Mouse (Mus musculus) hindbrain, embryonic 13.5 days (tissue): Measurements from ENCODE around the gene Gm49322. TPM values are rescaled to one million over a fixed set of nuclear protein-coding genes. Genes with fewer than 3 reads are reported as not detected.

Experiments used
- ATAC-seq: fragments of 200-750 bp; cut with Nextera tagmentation; 2 replicates; pipeline ENCODE4 v1.8.0; 2017; ENCODE audit warnings: moderate TSS enrichment; ENCODE audit not compliant: low FRiP score
- H3K27ac ChIP-seq: fragments of 300-500 bp; sonication (generic); 2 replicates; pipeline ENCODE4 v1.5.1; 2015; ENCODE audit warnings: inconsistent platforms, mild to moderate bottlenecking, moderate library complexity
- H3K27me3 ChIP-seq: fragments of 300-500 bp; sonication (generic); 2 replicates; pipeline ENCODE4 v1.6.1; 2015; ENCODE audit warnings: mild to moderate bottlenecking, inconsistent platforms
- H3K36me3 ChIP-seq: fragments of 300-500 bp; sonication (generic); 2 replicates; pipeline ENCODE4 v1.6.1; 2015; ENCODE audit warnings: mild to moderate bottlenecking, inconsistent platforms
- H3K4me1 ChIP-seq: fragments of 300-500 bp; sonication (generic); replicated peaks from 2 replicates; pipeline ENCODE4 v1.6.1; 2015; ENCODE audit warnings: inconsistent platforms
- H3K4me2 ChIP-seq: fragments of 300-500 bp; sonication (generic); 2 replicates; pipeline ENCODE4 v1.6.1; 2015; ENCODE audit warnings: inconsistent platforms, mild to moderate bottlenecking, moderate library complexity
- H3K4me3 ChIP-seq: fragments of 300-500 bp; sonication (generic); 2 replicates; pipeline ENCODE4 v1.5.1; 2015; ENCODE audit warnings: mild to moderate bottlenecking, inconsistent platforms
- H3K9ac ChIP-seq: fragments of 300-500 bp; sonication (generic); 2 replicates; pipeline ENCODE4 v1.6.1; 2015; ENCODE audit warnings: mild to moderate bottlenecking, inconsistent platforms
- H3K9me3 ChIP-seq: fragments of 300-500 bp; sonication (generic); 2 replicates; pipeline ENCODE4 v1.6.1; 2016; ENCODE audit warnings: inconsistent platforms
- WGBS: fragments of 180-500 bp; shearing (Covaris S2); methylation state at CpG from one replicate; pipeline ENCODE4 v1.1.7; 2015; 5-methylcytosine and 5-hydroxymethylcytosine counted together
- polyA plus RNA-seq: library from polyadenylated mRNA; unstranded; fragments of >200 nt; fragmentation: Nextera tagmentation; extraction: Ambion mirVana; gene quantifications from 2 replicates; pipeline ENCODE4 v1.2.1, GENCODE M21; 2015

Gm49322 gene
- polyA plus RNA-seq, 1 experiment from 2014 or later: 3.1 TPM

- Histone ChIP-seq H3K9me3 (no peaks in the 10 kb centered on the region), H3K4me3 (no peak overlapping the region), H3K36me3 (no peaks in the 10 kb centered on the region), H3K9ac (peak overlapping the region; percentile 51), H3K27me3 (no peaks in the 10 kb centered on the region), H3K27ac (no peak overlapping the region), H3K4me1 (peaks cover 79% of the 10 kb centered on the region), H3K4me2 (peak overlapping the region; percentile 2; the same call in 1 of the 2 replicates)
- 58% methylated on average over 9 of the region's 9 CpGs for WGBS
- ATAC-seq: no peak
Measured at GRCm38 (mm10) chr10:80573944-80574343, 31.9 kb upstream of the Gm49322 start.

GRCm38 (mm10) chr10:80574896-80575295 is 30.9 kb upstream of the Gm49322 start:
- Histone ChIP-seq H3K4me1 (peaks cover 81% of the 10 kb centered on the region), H3K4me2 (peak overlapping the region; percentile 93), H3K4me3 (peak overlapping the region; percentile 77), H3K9ac (peak overlapping the region; percentile 86; the same call in 1 of the 2 replicates), H3K36me3 (no peaks in the 10 kb centered on the region), H3K9me3 (no peaks in the 10 kb centered on the region), H3K27ac (no peak overlapping the region), H3K27me3 (no peaks in the 10 kb centered on the region)
- ATAC-seq: no peak
- 85% methylated on average over 3 of the region's 3 CpGs for WGBS

- H3K27ac ChIP-seq: no peak overlapping the region
- H3K4me2 ChIP-seq: peak overlapping the region; percentile 93
- no peaks in the 10 kb centered on the region for H3K36me3 ChIP-seq
- H3K4me1 ChIP-seq: peaks cover 71% of the 10 kb centered on the region
- H3K9ac ChIP-seq: peak overlapping the region; percentile 86
- no peak for ATAC-seq
- H3K4me3 ChIP-seq: peak overlapping the region; percentile 77
- H3K27me3 ChIP-seq: no peaks in the 10 kb centered on the region
- 16% methylated on average over 17 of the region's 17 CpGs for WGBS
- H3K9me3 ChIP-seq: no peaks in the 10 kb centered on the region
Measured at GRCm38 (mm10) chr10:80575925-80576324, 29.9 kb upstream of the Gm49322 start.

GRCm38 (mm10) chr10:80576351-80577194 is 29.2 kb upstream of the Gm49322 start:
- Histone ChIP-seq H3K9me3 (no peaks in the 10 kb centered on the region), H3K27me3 (no peaks in the 10 kb centered on the region), H3K9ac (peak overlapping the region; percentile 86), H3K4me1 (peaks cover 65% of the 10 kb centered on the region), H3K27ac (peak overlapping the region; percentile 86), H3K4me2 (peak overlapping the region; percentile 93), H3K4me3 (peak overlapping the region; percentile 77), H3K36me3 (no peaks in the 10 kb centered on the region; the same call in 1 of the 2 replicates)
- ATAC-seq: peak; percentile 1; the same call in 1 of the 2 replicates
- under 1% methylated on average over 89 of the region's 96 CpGs for WGBS

- Histone ChIP-seq H3K27me3 (no peaks in the 10 kb centered on the region), H3K9ac (peak within 1 kb of the TSS; percentile 86), H3K27ac (peak within 1 kb of the TSS; percentile 86), H3K4me3 (peak within 1 kb of the TSS; percentile 77), H3K36me3 (peaks cover 6% of the 10 kb centered on the region), H3K9me3 (no peaks in the 10 kb centered on the region), H3K4me2 (peak within 1 kb of the TSS; percentile 93), H3K4me1 (peaks cover 58% of the 10 kb centered on the region)
- under 1% methylated on average over 68 of the region's 97 CpGs for WGBS
- peak; percentile 75 for ATAC-seq
Measured at GRCm38 (mm10) chr10:80577195-80578130, 28.4 kb upstream of the Gm49322 start, which contains the start of gene Klf16. Gene Klf16, minus strand, starts transcription at chr10:80577321.

GRCm38 (mm10) chr10:80578131-80578750 is 27.6 kb upstream of the Gm49322 start:
- peak; percentile 15; the same call in 1 of the 2 replicates for ATAC-seq
- WGBS: under 1% methylated on average over 29 of the region's 29 CpGs
- H3K4me1 ChIP-seq: peaks cover 51% of the 10 kb centered on the region

GRCm38 (mm10) chr10:80578911-80579310 is 26.9 kb upstream of the Gm49322 start:
- Histone ChIP-seq H3K4me3 (no peak overlapping the region), H3K9ac (no peak overlapping the region), H3K4me2 (no peak overlapping the region; the same call in 1 of the 2 replicates), H3K4me1 (peaks cover 45% of the 10 kb centered on the region), H3K9me3 (no peaks in the 10 kb centered on the region), H3K27me3 (no peaks in the 10 kb centered on the region), H3K27ac (no peak overlapping the region), H3K36me3 (peaks cover 16% of the 10 kb centered on the region)
- no peak for ATAC-seq
- 7% methylated on average over 8 of the region's 8 CpGs for WGBS

More at GRCm38 (mm10) chr10:80578131-80578750, 27.6 kb upstream of the Gm49322 start:
- peak overlapping the region; percentile 93 for H3K4me2 ChIP-seq
- H3K36me3 ChIP-seq: peaks cover 9% of the 10 kb centered on the region
- H3K27me3 ChIP-seq: no peaks in the 10 kb centered on the region
- peak overlapping the region; percentile 77 for H3K4me3 ChIP-seq
- H3K9me3 ChIP-seq: no peaks in the 10 kb centered on the region
- H3K27ac ChIP-seq: peak overlapping the region; percentile 86
- H3K9ac ChIP-seq: peak overlapping the region; percentile 86

- Histone ChIP-seq H3K9me3 (no peaks in the 10 kb centered on the region), H3K27me3 (no peaks in the 10 kb centered on the region), H3K36me3 (peaks cover 44% of the 10 kb centered on the region), H3K9ac (peak overlapping the region; percentile 8; the same call in 1 of the 2 replicates), H3K27ac (no peak overlapping the region), H3K4me3 (no peak overlapping the region), H3K4me1 (peaks cover 29% of the 10 kb centered on the region), H3K4me2 (no peak overlapping the region)
- WGBS: 82% methylated on average over 5 of the region's 5 CpGs
- no peak for ATAC-seq
Measured at GRCm38 (mm10) chr10:80583047-80583446, 22.8 kb upstream of the Gm49322 start.

- H3K4me3 ChIP-seq: no peak overlapping the region
- no peak overlapping the region for H3K9ac ChIP-seq
- H3K9me3 ChIP-seq: no peaks in the 10 kb centered on the region
- no peak overlapping the region for H3K4me2 ChIP-seq
- H3K36me3 ChIP-seq: peaks cover 44% of the 10 kb centered on the region
- no peak for ATAC-seq
- H3K27me3 ChIP-seq: no peaks in the 10 kb centered on the region
- H3K4me1 ChIP-seq: peaks cover 32% of the 10 kb centered on the region
- no peak overlapping the region for H3K27ac ChIP-seq
- WGBS: 69% methylated on average over 12 of the region's 12 CpGs
Measured at GRCm38 (mm10) chr10:80584045-80584488, 21.8 kb upstream of the Gm49322 start.

- Histone ChIP-seq H3K27me3 (no peaks in the 10 kb centered on the region), H3K27ac (no peak overlapping the region), H3K4me1 (peaks cover 33% of the 10 kb centered on the region), H3K9ac (peak overlapping the region; percentile 46; the same call in 1 of the 2 replicates), H3K4me2 (no peak overlapping the region; the same call in 1 of the 2 replicates), H3K4me3 (no peak overlapping the region), H3K36me3 (peaks cover 44% of the 10 kb centered on the region), H3K9me3 (no peaks in the 10 kb centered on the region)
- no peak for ATAC-seq
- 71% methylated on average over 12 of the region's 12 CpGs for WGBS
Measured at GRCm38 (mm10) chr10:80584642-80585552, 20.9 kb upstream of the Gm49322 start.

- 95% methylated on average over 8 of the region's 8 CpGs for WGBS
- H3K27ac ChIP-seq: no peak overlapping the region
- no peaks in the 10 kb centered on the region for H3K27me3 ChIP-seq
- ATAC-seq: no peak
- H3K4me2 ChIP-seq: peak overlapping the region; percentile 10; the same call in 1 of the 2 replicates
- no peaks in the 10 kb centered on the region for H3K9me3 ChIP-seq
- peaks cover 33% of the 10 kb centered on the region for H3K4me1 ChIP-seq
- no peak overlapping the region for H3K4me3 ChIP-seq
- H3K36me3 ChIP-seq: peaks cover 44% of the 10 kb centered on the region
- peak overlapping the region; percentile 46; the same call in 1 of the 2 replicates for H3K9ac ChIP-seq
Measured at GRCm38 (mm10) chr10:80585581-80585980, 20.2 kb upstream of the Gm49322 start.
